Mouse (Mus musculus): ENCODE data around the gene Gm3106. TPM values are rescaled to one million over a fixed set of nuclear protein-coding genes. Genes with fewer than 3 reads are reported as not detected.

Gene Gm3106
- polyA plus RNA-seq (2014; fragmentation: Illumina TruSeq; extraction: RNeasy Lipid Tissue Mini Kit (QIAGEN cat#74804); ENCODE audit: low read depth, low replicate concordance), result not detected

DNA sequence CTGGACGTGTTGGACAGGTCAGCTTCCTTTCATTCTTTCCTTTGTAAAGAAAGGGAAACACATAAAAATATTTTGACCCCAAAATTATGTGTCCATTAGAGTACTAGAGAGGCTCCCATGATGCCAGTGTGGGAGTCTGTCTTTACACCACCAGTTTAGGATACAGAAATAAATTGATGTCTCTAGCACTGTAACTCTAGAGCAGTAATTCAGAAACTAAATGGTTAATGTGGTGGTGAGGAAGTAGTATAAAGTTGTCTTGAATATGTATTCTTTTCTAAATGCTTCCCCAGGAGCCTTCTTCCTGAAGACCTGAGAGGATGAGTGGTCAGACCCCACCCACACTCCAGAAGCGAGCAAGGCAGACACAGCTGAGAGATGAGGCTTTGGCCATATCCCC is at the start of gene Gm3106:
TSS of gene Gm3106 (plus strand) at position 301 of the 400 bp plus-strand sequence.

Other genes starting within 250 kb of the Gm3106 start
- gene BC061212, start 147.5 kb upstream of the Gm3106 start, polyA plus RNA-seq (2014; fragmentation: Illumina TruSeq; extraction: RNeasy Lipid Tissue Mini Kit (QIAGEN cat#74804); ENCODE audit: low read depth, low replicate concordance), result not detected
- not detected for gene Gm6351, start 141.6 kb upstream of the Gm3106 start, polyA plus RNA-seq (2014; fragmentation: Illumina TruSeq; extraction: RNeasy Lipid Tissue Mini Kit (QIAGEN cat#74804); ENCODE audit: low read depth, low replicate concordance)
- not detected for gene A430089I19Rik, start 88.8 kb downstream of the Gm3106 start, polyA plus RNA-seq (2014; fragmentation: Illumina TruSeq; extraction: RNeasy Lipid Tissue Mini Kit (QIAGEN cat#74804); ENCODE audit: low read depth, low replicate concordance)
- not detected for gene Gm6502, start 96.4 kb downstream of the Gm3106 start, polyA plus RNA-seq (2014; fragmentation: Illumina TruSeq; extraction: RNeasy Lipid Tissue Mini Kit (QIAGEN cat#74804); ENCODE audit: low read depth, low replicate concordance)
- gene AA792892, start 121.7 kb downstream of the Gm3106 start, polyA plus RNA-seq (2014; fragmentation: Illumina TruSeq; extraction: RNeasy Lipid Tissue Mini Kit (QIAGEN cat#74804); ENCODE audit: low read depth, low replicate concordance), result not detected
- not detected for gene Gm7682, start 227.8 kb downstream of the Gm3106 start, polyA plus RNA-seq (2014; fragmentation: Illumina TruSeq; extraction: RNeasy Lipid Tissue Mini Kit (QIAGEN cat#74804); ENCODE audit: low read depth, low replicate concordance)

Measured in sigmoid colon, adult 10 weeks (tissue).